Mouse (Mus musculus) neutrophil, adult 5-6 weeks (primary cell): ENCODE measurements around the gene Cfap206. TPM values are rescaled to one million over a fixed set of nuclear protein-coding genes. Genes with fewer than 3 reads are reported as not detected.

Experiments
- ATAC-seq: fragments of 151-379, 151-347 bp; 2 replicates; pipeline ENCODE4 v1.8.0; 2017; ENCODE audit warnings: mild to moderate bottlenecking, moderate TSS enrichment; ENCODE audit not compliant: insufficient number of reproducible peaks, poor library complexity, low FRiP score, severe bottlenecking; ENCODE audit errors: extremely low read depth
- total RNA-seq: library from RNA; stranded (forward); fragments of 200-1000 nt; gene quantifications from 2 replicates; pipeline ENCODE4 v1.2.3, GENCODE M21; 2017

Cfap206 gene
- total RNA-seq, 1 experiment from 2014 or later = 0.23 TPM

DNA sequence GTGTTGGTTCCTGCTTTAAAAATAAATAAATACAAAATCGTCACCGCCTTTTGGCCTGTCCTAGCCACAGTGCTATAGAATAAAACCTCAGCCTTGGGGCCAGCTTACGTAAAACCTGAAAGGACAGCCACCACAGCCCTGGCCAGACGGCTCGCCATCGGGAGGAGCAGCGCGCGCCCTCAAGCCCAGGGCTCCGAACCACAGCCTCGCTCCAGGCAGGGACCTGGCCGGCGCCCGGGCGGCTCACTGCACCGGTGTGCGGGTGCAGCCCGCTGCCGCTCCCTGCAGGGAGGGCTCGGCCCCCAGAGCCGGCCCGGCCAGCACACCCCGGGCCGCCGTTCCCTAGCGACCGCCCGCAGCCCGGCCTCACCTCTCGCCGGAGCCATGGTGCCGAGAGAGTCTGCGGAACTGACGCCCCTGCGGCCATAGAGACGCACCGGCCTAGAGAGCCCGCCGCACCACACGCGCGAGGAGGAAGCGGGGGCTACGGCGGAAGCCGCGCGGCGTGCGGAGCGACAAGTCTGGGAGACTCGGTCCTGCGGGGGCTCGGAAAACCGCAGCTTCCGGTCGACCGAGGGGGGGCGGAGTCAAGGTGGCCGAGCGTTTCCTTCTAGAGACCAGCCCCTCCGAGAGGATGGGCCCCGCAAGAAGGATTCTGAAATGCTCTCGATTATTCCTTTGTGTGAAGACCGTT is 43.0 kb downstream of the Cfap206 start, which contains the start of gene Slc35a1:
Gene Slc35a1 (minus strand): TSS at position 565 of the 694 bp plus-strand sequence.
- ATAC-seq = peak; percentile 93

DNA sequence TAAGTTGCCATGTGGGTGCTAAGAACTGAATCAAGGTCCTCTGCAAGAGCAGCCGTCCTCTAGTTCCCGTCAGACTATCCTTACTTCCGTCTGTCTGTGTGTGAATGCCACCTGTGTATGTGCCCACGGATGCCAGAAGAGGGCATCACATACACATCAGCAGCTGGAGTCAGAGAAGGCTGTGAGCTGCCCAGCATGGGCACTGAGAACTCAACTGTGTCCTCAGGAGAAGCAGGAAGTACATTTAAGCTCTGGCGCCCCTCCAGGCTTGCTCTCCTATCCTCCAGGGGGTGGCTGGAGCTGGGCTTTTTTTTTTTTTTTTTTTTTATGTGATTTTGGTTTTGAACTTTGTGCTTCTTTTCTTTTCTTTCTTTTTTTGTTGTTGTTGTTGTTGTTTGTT is 49.5 kb downstream of the Cfap206 start:
- no peak for ATAC-seq

DNA sequence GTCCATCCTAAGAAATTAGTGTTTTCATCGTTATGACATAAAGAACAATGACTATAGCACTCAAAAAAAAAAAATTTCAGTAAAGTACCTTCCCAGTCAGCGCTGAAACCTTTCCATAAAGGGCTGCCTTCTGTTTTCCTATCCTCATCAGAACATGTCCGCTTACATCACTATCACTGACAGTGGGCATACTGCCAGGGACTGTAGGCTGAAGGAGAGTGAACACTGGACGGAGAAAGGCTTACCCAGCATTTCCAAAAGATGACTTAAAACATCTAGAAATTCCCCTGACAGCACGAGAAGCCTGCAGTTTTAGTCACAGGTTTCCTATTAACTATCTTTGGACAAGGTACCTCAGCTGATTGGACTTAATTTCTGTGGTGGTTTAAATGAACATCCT is 56.3 kb downstream of the Cfap206 start:
- ATAC-seq = no peak

GRCm38 (mm10) chr4:34667923-34668322 is 62.1 kb downstream of the Cfap206 start:
- ATAC-seq = no peak

GRCm38 (mm10) chr4:34661927-34662326 is 68.1 kb downstream of the Cfap206 start:
- 0 out of 2 replicates have a peak, but pooled peaks have one; percentile 13 for ATAC-seq

GRCm38 (mm10) chr4:34661514-34661913 is 68.5 kb downstream of the Cfap206 start:
- ATAC-seq = no peak

GRCm38 (mm10) chr4:34659012-34659411 is 71.0 kb downstream of the Cfap206 start:
- ATAC-seq = no peak

DNA sequence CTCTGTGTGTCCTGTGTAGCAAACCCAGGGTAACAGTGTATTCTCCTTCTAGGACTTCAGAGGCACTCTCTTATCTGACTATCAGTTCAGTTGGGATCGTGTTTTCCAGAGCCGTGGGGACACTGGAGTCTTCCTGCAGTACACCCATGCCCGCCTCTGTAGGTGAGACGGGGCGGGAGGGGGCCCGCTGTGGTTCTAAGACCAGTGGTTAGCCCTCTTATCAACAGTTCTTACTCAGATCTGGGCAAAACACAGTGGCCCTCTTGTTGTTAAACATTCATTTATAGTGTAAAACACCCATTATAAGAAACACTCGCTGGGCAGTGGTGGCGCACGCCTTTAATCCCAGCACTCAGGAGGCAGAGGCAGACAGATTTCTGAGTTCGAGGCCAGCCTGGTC is 73.9 kb downstream of the Cfap206 start:
- ATAC-seq = no peak

DNA sequence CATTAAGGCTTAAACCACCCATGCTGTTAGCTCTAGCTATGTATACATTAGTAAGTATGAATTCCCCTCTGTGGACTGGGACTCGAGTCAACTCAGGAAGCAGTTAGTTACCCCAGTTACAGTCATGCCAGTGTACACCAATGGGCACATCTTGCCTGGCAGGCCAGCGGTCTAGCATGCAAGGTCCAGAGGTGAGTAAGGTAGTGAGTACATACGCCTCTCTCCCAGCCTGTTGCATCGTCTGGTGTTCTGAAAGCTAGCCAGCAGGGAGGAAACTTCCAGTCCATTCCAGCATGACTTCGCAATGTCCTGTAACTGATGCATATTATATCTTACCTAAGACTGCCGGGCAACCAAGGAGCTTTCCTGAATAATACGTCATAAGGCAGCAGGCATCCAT is 76.8 kb downstream of the Cfap206 start:
- no peak for ATAC-seq

DNA sequence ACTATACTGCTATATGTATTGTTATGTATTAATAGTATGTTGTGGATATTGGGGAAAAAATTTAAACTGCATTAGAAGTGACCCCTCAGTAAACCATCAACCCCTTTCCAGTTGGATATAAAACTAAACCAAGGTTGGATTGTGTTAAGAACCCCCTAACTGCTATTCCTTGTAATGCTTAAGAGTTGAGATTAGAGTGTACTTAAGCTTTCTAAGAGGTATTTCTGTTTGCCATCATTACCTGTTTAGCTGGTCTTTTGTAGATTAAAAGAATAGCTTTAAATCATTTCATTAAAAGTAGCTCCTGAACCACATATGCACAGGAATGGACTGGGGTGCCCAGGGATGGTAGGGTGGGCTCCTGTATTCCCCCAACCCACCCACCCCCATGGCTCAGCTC is 85.2 kb downstream of the Cfap206 start:
- no peak for ATAC-seq

GRCm38 (mm10) chr4:34640731-34641130 is 89.3 kb downstream of the Cfap206 start:
- ATAC-seq = no peak

DNA sequence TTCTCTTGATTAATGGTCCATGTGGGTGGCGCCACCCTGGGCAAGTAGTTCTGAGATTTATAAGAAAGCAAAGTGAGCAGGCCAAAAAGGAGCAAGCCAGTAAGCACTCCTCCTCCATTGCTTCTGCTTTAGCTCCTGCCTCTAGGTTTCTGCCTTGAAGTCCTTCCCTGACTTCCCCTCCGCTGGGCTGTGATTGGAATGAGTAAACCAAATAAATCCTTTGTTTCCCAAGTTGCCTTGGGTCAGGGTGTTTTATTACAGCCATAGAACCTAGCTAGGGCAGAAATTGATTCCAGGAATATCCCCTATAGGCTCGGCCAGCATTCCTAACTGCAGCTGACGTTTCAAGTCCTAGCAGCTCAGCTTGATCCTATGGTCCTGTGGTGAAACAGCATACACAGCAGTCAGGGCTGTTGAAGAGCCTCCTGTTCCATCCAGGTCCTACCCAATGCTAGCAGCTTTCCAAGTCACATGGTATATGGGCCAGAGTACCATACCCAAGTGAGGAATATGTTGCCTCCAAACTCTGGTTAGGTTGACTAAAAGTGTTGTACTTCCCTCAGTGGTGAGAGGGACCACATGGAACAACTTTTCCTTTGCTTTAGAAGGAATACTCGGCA is 90.2 kb downstream of the Cfap206 start:
- no peak for ATAC-seq

Other genes with a start within 250 kb of the Cfap206 start
- gene Akirin2, start 179.3 kb downstream of the Cfap206 start, total RNA-seq = 58.8 and 58.9 TPM in 2 replicates
- gene Orc3, start 115.3 kb downstream of the Cfap206 start, total RNA-seq = 73.4 and 97.8 TPM in 2 replicates
- gene Rars2, start 115.2 kb downstream of the Cfap206 start, total RNA-seq = 26.5 and 27.2 TPM in 2 replicates
- gene Slc35a1, start 42.8 kb downstream of the Cfap206 start, total RNA-seq = 12.9 and 16.4 TPM in 2 replicates
- gene Gm136, start 26.1 kb upstream of the Cfap206 start, total RNA-seq = not detected in 2 replicates
- gene Smim8, start 48.2 kb upstream of the Cfap206 start, total RNA-seq = 19.6 and 23.7 TPM in 2 replicates
- 82.0 and 94.6 TPM in 2 replicates for gene Zfp292, start 152.8 kb upstream of the Cfap206 start, total RNA-seq
- gene Cga, start 163.6 kb upstream of the Cfap206 start, total RNA-seq = not detected in 2 replicates